Mouse (Mus musculus): ENCODE results near the gene AW011738. TPM values are rescaled to one million over a fixed set of nuclear protein-coding genes. Genes with fewer than 3 reads are reported as not detected.
A peak's percentile ranks its signal among the peaks of the same experiment; 100 is the strongest.

AW011738 gene
- polyA plus RNA-seq, 1 experiment from 2014 or later, result 3.5 TPM

- Histone ChIP-seq H3K27me3 (peaks cover 20% of the 10 kb centered on the region), H3K36me3 (no peaks in the 10 kb centered on the region), H3K27ac (no peak overlapping the region), H3K4me3 (peak overlapping the region; percentile 52), H3K4me2 (peak overlapping the region; percentile 91), H3K9me3 (no peaks in the 10 kb centered on the region), H3K4me1 (peaks cover 18% of the 10 kb centered on the region), H3K9ac (peak overlapping the region; percentile 8; the same call in 1 of the 2 replicates)
- 29% methylated on average over 12 of the region's 12 CpGs for WGBS
- no peak for ATAC-seq (ENCODE audit: borderline replicate concordance, extremely low read depth, low FRiP score, low TSS enrichment)
Observed at GRCm38 (mm10) chr4:156202462-156202893, 626 bp upstream of the AW011738 start.

DNA sequence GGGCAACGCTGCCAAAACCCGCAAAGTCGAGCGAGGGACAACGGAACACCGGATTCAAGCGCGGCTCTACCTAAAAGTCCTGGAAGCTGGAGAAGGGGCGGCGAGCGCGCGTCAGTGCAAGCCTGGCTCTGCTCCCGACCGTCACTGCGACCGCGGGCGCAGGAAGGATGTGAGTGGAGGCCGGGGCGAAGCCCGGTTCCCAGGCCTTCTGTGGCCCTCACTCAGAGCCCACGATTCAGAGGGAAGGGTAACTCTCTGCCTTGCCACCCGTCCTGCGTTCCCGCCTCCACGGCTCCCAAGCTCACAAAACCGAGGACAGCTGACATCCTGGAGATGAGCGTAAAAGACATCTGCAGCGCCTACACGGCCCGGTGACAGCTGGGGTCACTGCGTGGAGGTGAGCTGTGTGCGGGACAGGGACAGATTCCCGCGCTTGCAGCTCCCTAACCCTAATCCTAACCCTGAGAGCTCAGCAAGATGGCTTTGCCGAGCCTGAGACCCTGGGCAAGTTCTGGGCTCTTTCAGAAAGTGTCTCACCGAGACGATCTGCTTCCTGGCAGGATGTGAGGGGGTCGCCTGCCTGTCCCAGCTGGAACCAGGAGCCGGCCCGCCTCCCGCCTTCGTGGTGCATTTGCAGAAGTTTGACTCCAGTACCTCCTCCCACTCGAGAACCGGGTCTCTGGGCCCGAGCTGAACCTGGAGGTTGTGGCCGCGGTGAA is 468 bp downstream of the AW011738 start:
- H3K36me3 ChIP-seq, result no peaks in the 10 kb centered on the region
- WGBS, result 0% methylated on average over 49 of the region's 49 CpGs
- H3K4me1 ChIP-seq, result peaks cover 15% of the 10 kb centered on the region
- H3K9me3 ChIP-seq, result no peaks in the 10 kb centered on the region
- H3K27me3 ChIP-seq, result peaks cover 20% of the 10 kb centered on the region
- H3K4me3 ChIP-seq, result peak overlapping the region; percentile 52
- peak overlapping the region; percentile 91 for H3K4me2 ChIP-seq
- peak overlapping the region; percentile 56 for H3K9ac ChIP-seq
- ATAC-seq (ENCODE audit: borderline replicate concordance, extremely low read depth, low FRiP score, low TSS enrichment), result peak; percentile 66; the same call in 1 of the 2 replicates
- H3K27ac ChIP-seq, result no peak overlapping the region; the same call in 1 of the 2 replicates

- H3K36me3 ChIP-seq, result no peaks in the 10 kb centered on the region
- H3K4me3 ChIP-seq, result no peak overlapping the region
- H3K4me2 ChIP-seq, result no peak overlapping the region
- peaks cover 10% of the 10 kb centered on the region for H3K27me3 ChIP-seq
- ATAC-seq (ENCODE audit: borderline replicate concordance, extremely low read depth, low FRiP score, low TSS enrichment), result no peak
- H3K4me1 ChIP-seq, result peaks cover 4% of the 10 kb centered on the region; the same call in 1 of the 2 replicates
- WGBS, result 78% methylated on average over 4 of the region's 4 CpGs
- no peak overlapping the region for H3K27ac ChIP-seq
- H3K9me3 ChIP-seq, result no peaks in the 10 kb centered on the region
- H3K9ac ChIP-seq, result no peak overlapping the region
Observed at GRCm38 (mm10) chr4:156208872-156209271, 5.8 kb downstream of the AW011738 start.

DNA sequence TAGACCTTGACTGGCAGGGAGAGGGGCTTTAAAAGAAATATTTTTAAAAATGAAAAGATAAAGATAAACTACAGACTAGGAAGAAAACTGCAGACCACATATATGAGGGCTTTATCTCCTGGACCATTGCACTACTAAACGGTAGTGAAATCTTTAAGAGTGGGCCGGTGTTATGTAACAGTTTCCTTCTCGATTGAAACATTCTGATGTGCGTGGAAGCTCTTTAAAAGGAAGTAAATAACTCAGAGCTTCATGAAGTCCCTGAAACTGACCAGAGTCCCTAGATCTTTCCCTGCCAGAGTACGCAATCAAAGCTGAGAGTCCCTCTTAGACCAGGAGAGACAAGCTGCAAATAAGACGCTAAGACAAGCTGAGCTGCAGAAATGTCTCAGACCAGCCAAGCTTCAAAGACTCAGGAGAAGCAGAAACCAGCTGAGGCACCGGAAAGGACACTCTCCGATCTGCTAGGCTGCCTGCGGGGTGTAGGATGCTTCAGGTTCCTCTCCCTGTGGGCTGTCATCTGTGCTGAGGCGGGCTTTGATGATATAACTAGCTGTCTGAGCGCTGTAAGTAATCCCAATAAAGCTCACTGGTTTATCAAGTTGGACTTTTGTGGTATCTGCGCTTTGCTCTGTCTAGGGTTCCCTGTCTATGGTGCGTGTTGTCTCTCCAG is 7.0 kb downstream of the AW011738 start:
- Histone ChIP-seq H3K27ac (no peak overlapping the region), H3K4me2 (no peak overlapping the region), H3K4me3 (no peak overlapping the region), H3K9ac (no peak overlapping the region), H3K27me3 (no peaks in the 10 kb centered on the region), H3K4me1 (no peaks in the 10 kb centered on the region), H3K9me3 (no peaks in the 10 kb centered on the region), H3K36me3 (no peaks in the 10 kb centered on the region)
- 58% methylated on average over 13 of the region's 13 CpGs for WGBS
- no peak for ATAC-seq (ENCODE audit: borderline replicate concordance, extremely low read depth, low FRiP score, low TSS enrichment)

DNA sequence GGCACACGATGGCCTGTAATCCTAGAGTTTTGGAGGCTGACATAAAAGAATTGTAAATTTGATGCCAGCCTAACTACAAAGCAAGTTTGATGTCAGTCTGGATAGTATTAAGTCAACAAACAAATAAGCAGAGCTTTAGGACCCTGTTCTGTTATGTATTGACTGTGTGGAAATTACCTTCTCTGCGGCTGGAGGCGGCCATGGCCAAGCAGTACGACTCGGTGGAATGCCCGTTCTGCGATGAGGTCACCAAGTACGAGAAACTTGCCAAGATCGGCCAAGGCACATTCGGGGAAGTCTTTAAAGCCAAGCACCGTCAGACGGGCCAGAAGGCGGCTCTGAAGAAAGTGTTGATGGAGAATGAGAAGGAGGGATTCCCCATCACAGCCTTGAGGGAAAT is 10.0 kb downstream of the AW011738 start:
- Histone ChIP-seq H3K4me3 (no peak overlapping the region), H3K9me3 (no peaks in the 10 kb centered on the region), H3K36me3 (no peaks in the 10 kb centered on the region), H3K27ac (no peak overlapping the region), H3K9ac (no peak overlapping the region), H3K4me1 (no peaks in the 10 kb centered on the region), H3K4me2 (no peak overlapping the region), H3K27me3 (no peaks in the 10 kb centered on the region)
- ATAC-seq (ENCODE audit: borderline replicate concordance, extremely low read depth, low FRiP score, low TSS enrichment), result no peak
- 87% methylated on average over 13 of the region's 13 CpGs for WGBS

GRCm38 (mm10) chr4:156215649-156216048 is 12.5 kb downstream of the AW011738 start, which contains the start of gene Perm1:
Gene Perm1 (plus strand): TSS chr4:156215868.
- H3K4me3 ChIP-seq, result no peak within 1 kb of the TSS

DNA sequence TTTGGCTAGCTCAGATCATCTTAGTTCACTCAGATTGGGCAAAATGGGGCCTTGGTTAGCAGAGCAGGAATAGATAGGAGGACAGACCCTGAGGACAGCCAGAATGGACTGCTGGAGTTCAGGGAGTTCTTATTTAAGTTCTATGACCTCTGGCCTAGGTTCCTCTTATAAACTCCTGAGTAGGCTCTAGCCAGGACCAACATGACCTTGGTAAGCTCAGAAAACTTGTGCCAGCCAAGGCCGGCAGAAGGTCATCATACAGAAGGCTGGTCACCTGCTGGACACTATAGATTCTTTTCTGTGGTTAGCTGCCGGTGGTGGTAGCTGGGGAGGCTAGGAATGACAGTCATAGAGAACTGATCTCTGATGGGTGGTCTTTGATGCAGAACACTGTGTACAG is 13.1 kb downstream of the AW011738 start:
- no peaks in the 10 kb centered on the region for H3K9me3 ChIP-seq
- H3K9ac ChIP-seq, result no peak overlapping the region
- WGBS, result 79% methylated on average over 2 of the region's 2 CpGs
- no peak overlapping the region for H3K4me3 ChIP-seq
- no peak overlapping the region for H3K4me2 ChIP-seq
- ATAC-seq (ENCODE audit: borderline replicate concordance, extremely low read depth, low FRiP score, low TSS enrichment), result no peak
- no peaks in the 10 kb centered on the region for H3K27me3 ChIP-seq
- no peaks in the 10 kb centered on the region for H3K36me3 ChIP-seq
- H3K27ac ChIP-seq, result no peak overlapping the region
- no peaks in the 10 kb centered on the region for H3K4me1 ChIP-seq

More at GRCm38 (mm10) chr4:156215649-156216048, 12.5 kb downstream of the AW011738 start, which contains the start of gene Perm1:
- Histone ChIP-seq H3K9ac (no peak within 1 kb of the TSS), H3K9me3 (no peaks in the 10 kb centered on the region), H3K4me2 (no peak within 1 kb of the TSS), H3K27me3 (no peaks in the 10 kb centered on the region), H3K27ac (no peak within 1 kb of the TSS), H3K4me1 (no peaks in the 10 kb centered on the region), H3K36me3 (no peaks in the 10 kb centered on the region)
- WGBS, result 67% methylated on average over 4 of the region's 4 CpGs
- ATAC-seq (ENCODE audit: borderline replicate concordance, extremely low read depth, low FRiP score, low TSS enrichment), result no peak

DNA sequence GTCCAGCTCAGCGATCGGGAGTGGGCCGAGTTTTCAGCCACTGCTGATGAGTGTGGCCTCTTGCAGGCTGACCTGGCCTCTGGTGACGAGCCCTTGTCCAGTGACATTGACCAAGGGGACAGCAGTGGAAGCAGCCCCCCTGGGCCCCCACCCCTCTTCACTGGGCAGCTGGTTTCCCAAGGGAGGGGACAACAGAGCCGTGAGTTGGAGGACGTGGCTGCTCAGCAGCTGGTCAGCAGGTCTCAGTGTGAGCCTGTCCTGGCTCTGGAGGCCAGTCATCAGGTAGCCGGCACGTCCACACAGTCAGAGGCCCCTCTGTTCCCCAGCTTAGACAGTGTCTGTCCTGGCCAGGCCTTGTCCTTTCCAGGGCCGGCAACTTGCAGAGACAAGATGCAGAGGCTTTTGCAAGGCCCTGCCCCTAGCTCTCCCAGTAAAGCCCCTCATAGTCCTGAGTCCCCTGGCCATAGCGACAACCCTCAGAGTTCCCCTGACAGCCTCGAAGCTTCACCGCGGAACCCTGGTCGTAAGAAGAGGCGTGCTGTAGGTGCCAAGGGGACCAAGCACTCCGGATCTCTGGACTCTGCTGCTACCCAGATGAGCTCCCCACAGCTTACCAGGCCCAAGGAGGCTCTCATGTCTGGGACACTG is 14.0 kb downstream of the AW011738 start:
- Histone ChIP-seq H3K4me3 (no peak overlapping the region), H3K9me3 (no peaks in the 10 kb centered on the region), H3K36me3 (no peaks in the 10 kb centered on the region), H3K27me3 (no peaks in the 10 kb centered on the region), H3K27ac (no peak overlapping the region), H3K4me1 (no peaks in the 10 kb centered on the region), H3K4me2 (no peak overlapping the region), H3K9ac (no peak overlapping the region)
- 78% methylated on average over 16 of the region's 16 CpGs for WGBS
- ATAC-seq (ENCODE audit: borderline replicate concordance, extremely low read depth, low FRiP score, low TSS enrichment), result peak; percentile 29

DNA sequence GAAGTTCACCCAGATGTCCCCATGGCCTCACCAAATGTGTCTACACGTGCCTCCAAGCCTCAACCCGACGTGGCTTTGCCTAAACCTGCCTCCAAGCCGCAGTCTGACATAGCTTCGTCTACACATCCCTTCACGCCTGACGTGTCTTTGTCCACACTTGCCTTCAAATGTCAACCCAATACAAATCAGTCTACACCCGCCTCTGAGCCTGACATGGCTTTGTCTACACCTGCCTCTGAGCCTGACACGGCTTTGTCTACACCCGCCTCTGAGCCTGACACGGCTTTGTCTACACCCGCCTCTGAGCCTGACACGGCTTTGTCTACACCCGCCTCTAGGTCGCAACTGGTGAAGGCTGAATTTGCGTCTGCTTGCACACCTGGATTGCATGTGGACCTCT is 14.7 kb downstream of the AW011738 start:
- ATAC-seq (ENCODE audit: borderline replicate concordance, extremely low read depth, low FRiP score, low TSS enrichment), result no peak
- Histone ChIP-seq H3K4me2 (no peak overlapping the region), H3K27me3 (no peaks in the 10 kb centered on the region), H3K27ac (no peak overlapping the region), H3K9ac (no peak overlapping the region), H3K36me3 (no peaks in the 10 kb centered on the region), H3K4me3 (no peak overlapping the region), H3K4me1 (no peaks in the 10 kb centered on the region), H3K9me3 (no peaks in the 10 kb centered on the region)
- 75% methylated on average over 16 of the region's 16 CpGs for WGBS

GRCm38 (mm10) chr4:156219936-156220335 is 16.8 kb downstream of the AW011738 start:
- WGBS, result 84% methylated on average over 11 of the region's 11 CpGs
- ATAC-seq (ENCODE audit: borderline replicate concordance, extremely low read depth, low FRiP score, low TSS enrichment), result no peak
- Histone ChIP-seq H3K9ac (no peak overlapping the region), H3K36me3 (no peaks in the 10 kb centered on the region), H3K4me2 (no peak overlapping the region), H3K27me3 (no peaks in the 10 kb centered on the region), H3K4me3 (no peak overlapping the region), H3K27ac (no peak overlapping the region), H3K9me3 (no peaks in the 10 kb centered on the region), H3K4me1 (no peaks in the 10 kb centered on the region)

- ATAC-seq (ENCODE audit: borderline replicate concordance, extremely low read depth, low FRiP score, low TSS enrichment), result no peak
- peaks cover 15% of the 10 kb centered on the region for H3K4me1 ChIP-seq
- no peaks in the 10 kb centered on the region for H3K9me3 ChIP-seq
- H3K27me3 ChIP-seq, result no peaks in the 10 kb centered on the region
- no peaks in the 10 kb centered on the region for H3K36me3 ChIP-seq
- no peak overlapping the region for H3K4me3 ChIP-seq
- no peak overlapping the region for H3K9ac ChIP-seq
- 74% methylated on average over 2 of the region's 2 CpGs for WGBS
- H3K27ac ChIP-seq, result no peak overlapping the region
- no peak overlapping the region for H3K4me2 ChIP-seq
Observed at GRCm38 (mm10) chr4:156224276-156224675, 21.2 kb downstream of the AW011738 start.
